Mouse (Mus musculus): ENCODE data around the gene Cstl1. TPM values are rescaled to one million over a fixed set of nuclear protein-coding genes. Genes with fewer than 3 reads are reported as not detected.
"Not testable (repeated sequence)": the region's sequence is repeated elsewhere in the genome, so short reads cannot be mapped to it uniquely, and the experiment has no call there.

The Cstl1 gene
- polyA plus RNA-seq, 1 experiment from 2014 or later, result not detected

- H3K27ac ChIP-seq, result no peak overlapping the region
- no peaks in the 10 kb centered on the region for H3K36me3 ChIP-seq
- WGBS, result 71% methylated on average over 1 of the region's 1 CpGs
- no peaks in the 10 kb centered on the region for H3K9me3 ChIP-seq
- no peaks in the 10 kb centered on the region for H3K27me3 ChIP-seq (ENCODE audit: insufficient read depth, poor library complexity, severe bottlenecking)
- H3K4me1 ChIP-seq, result no peaks in the 10 kb centered on the region
- no peak overlapping the region for H3K4me3 ChIP-seq
- peak; percentile 28 for DNase-seq (ENCODE audit: low spot score)
Observed at GRCm38 (mm10) chr2:148754310-148754846, 4.2 kb downstream of the Cstl1 start.

GRCm38 (mm10) chr2:148763648-148764388 is 13.7 kb downstream of the Cstl1 start:
- H3K27ac ChIP-seq, result no peak overlapping the region
- H3K4me3 ChIP-seq, result no peak overlapping the region
- H3K36me3 ChIP-seq, result no peaks in the 10 kb centered on the region
- H3K27me3 ChIP-seq (ENCODE audit: insufficient read depth, poor library complexity, severe bottlenecking), result no peaks in the 10 kb centered on the region
- no peaks in the 10 kb centered on the region for H3K9me3 ChIP-seq
- 94% methylated on average over 1 of the region's 1 CpGs for WGBS
- H3K4me1 ChIP-seq, result no peaks in the 10 kb centered on the region
- DNase-seq (ENCODE audit: low spot score), result peak; percentile 48

GRCm38 (mm10) chr2:148771397-148771796 is 21.2 kb downstream of the Cstl1 start, which contains the start of gene Cst11:
TSS of gene Cst11 (minus strand) at chr2:148771497.
- not testable (repeated sequence) for H3K4me1 ChIP-seq; H3K27ac ChIP-seq; H3K9me3 ChIP-seq; H3K36me3 ChIP-seq; H3K4me3 ChIP-seq; H3K27me3 ChIP-seq (ENCODE audit: insufficient read depth, poor library complexity, severe bottlenecking)
- WGBS, result 81% methylated on average over 4 of the region's 4 CpGs
- peak; percentile 31 for DNase-seq (ENCODE audit: low spot score)

- Histone ChIP-seq H3K27ac (no peak within 1 kb of the TSS), H3K27me3 (ENCODE audit: insufficient read depth, poor library complexity, severe bottlenecking) (no peaks in the 10 kb centered on the region), H3K4me3 (no peak within 1 kb of the TSS), H3K4me1 (no peaks in the 10 kb centered on the region), H3K36me3 (no peaks in the 10 kb centered on the region), H3K9me3 (no peaks in the 10 kb centered on the region)
- no peak for DNase-seq (ENCODE audit: low spot score)
- 4% methylated on average over 1 of the region's 1 CpGs for WGBS
Observed at GRCm38 (mm10) chr2:148781709-148782108, 31.6 kb downstream of the Cstl1 start, which contains the start of gene 8030411F24Rik. TSS of gene 8030411F24Rik (plus strand) at chr2:148782009.

- Histone ChIP-seq H3K27ac (no peak within 1 kb of the TSS), H3K4me3 (no peak within 1 kb of the TSS), H3K9me3 (no peaks in the 10 kb centered on the region), H3K4me1 (no peaks in the 10 kb centered on the region), H3K36me3 (no peaks in the 10 kb centered on the region), H3K27me3 (ENCODE audit: insufficient read depth, poor library complexity, severe bottlenecking) (no peaks in the 10 kb centered on the region)
- WGBS, result 88% methylated on average over 6 of the region's 6 CpGs
- no peak for DNase-seq (ENCODE audit: low spot score)
Observed at GRCm38 (mm10) chr2:148789142-148789541, 39.0 kb downstream of the Cstl1 start, which contains the start of gene Cst12. TSS of gene Cst12 (plus strand) at chr2:148789361.

- no peak for DNase-seq (ENCODE audit: low spot score)
- H3K27ac ChIP-seq, result no peak within 1 kb of the TSS
- peaks cover 4% of the 10 kb centered on the region; the same call in 1 of the 2 replicates for H3K4me1 ChIP-seq
- H3K27me3 ChIP-seq (ENCODE audit: insufficient read depth, poor library complexity, severe bottlenecking), result no peaks in the 10 kb centered on the region
- H3K4me3 ChIP-seq, result no peak within 1 kb of the TSS
- H3K36me3 ChIP-seq, result no peaks in the 10 kb centered on the region
- WGBS, result 80% methylated on average over 1 of the region's 1 CpGs
- no peaks in the 10 kb centered on the region for H3K9me3 ChIP-seq
Observed at GRCm38 (mm10) chr2:148798485-148798884, 48.3 kb downstream of the Cstl1 start, which contains the start of gene Cst8. TSS of gene Cst8 (plus strand) at chr2:148798785.

- DNase-seq (ENCODE audit: low spot score), result no peak
- no peak overlapping the region for H3K27ac ChIP-seq
- H3K27me3 ChIP-seq (ENCODE audit: insufficient read depth, poor library complexity, severe bottlenecking), result no peaks in the 10 kb centered on the region
- no peaks in the 10 kb centered on the region for H3K9me3 ChIP-seq
- H3K4me1 ChIP-seq, result peaks cover 4% of the 10 kb centered on the region; the same call in 1 of the 2 replicates
- no peaks in the 10 kb centered on the region for H3K36me3 ChIP-seq
- WGBS, result 46% methylated on average over 3 of the region's 3 CpGs
- H3K4me3 ChIP-seq, result no peak overlapping the region
Observed at GRCm38 (mm10) chr2:148801491-148801921, 51.3 kb downstream of the Cstl1 start.

Other genes starting within 250 kb of the Cstl1 start
- 75.2 and 102 TPM in 2 replicates for gene Nxt1, start 77.8 kb upstream of the Cstl1 start, polyA plus RNA-seq (2016; fragmentation: Nextera tagmentation; extraction: Ambion mirVana)
- 16.9 and 18.3 TPM in 2 replicates for gene Gzf1, start 69.3 kb upstream of the Cstl1 start, polyA plus RNA-seq (2016; fragmentation: Nextera tagmentation; extraction: Ambion mirVana)
- gene Napb, start 17.9 kb upstream of the Cstl1 start, polyA plus RNA-seq (2016; fragmentation: Nextera tagmentation; extraction: Ambion mirVana), result 2.5 and 2.7 TPM in 2 replicates
- gene Cst11, start 21.1 kb downstream of the Cstl1 start, polyA plus RNA-seq (2016; fragmentation: Nextera tagmentation; extraction: Ambion mirVana), result not detected in 2 replicates
- not detected in 2 replicates for gene 8030411F24Rik, start 31.7 kb downstream of the Cstl1 start, polyA plus RNA-seq (2016; fragmentation: Nextera tagmentation; extraction: Ambion mirVana)
- gene Cst12, start 39.0 kb downstream of the Cstl1 start, polyA plus RNA-seq (2016; fragmentation: Nextera tagmentation; extraction: Ambion mirVana), result not detected in 2 replicates
- not detected in 2 replicates for gene Cst8, start 48.4 kb downstream of the Cstl1 start, polyA plus RNA-seq (2016; fragmentation: Nextera tagmentation; extraction: Ambion mirVana)
- not detected in 2 replicates for gene Cst13, start 69.7 kb downstream of the Cstl1 start, polyA plus RNA-seq (2016; fragmentation: Nextera tagmentation; extraction: Ambion mirVana)
- 0.74 and 0.80 TPM in 2 replicates for gene Cst9, start 84.8 kb downstream of the Cstl1 start, polyA plus RNA-seq (2016; fragmentation: Nextera tagmentation; extraction: Ambion mirVana)
- not detected in 2 replicates for gene 9230104L09Rik, start 114.7 kb downstream of the Cstl1 start, polyA plus RNA-seq (2016; fragmentation: Nextera tagmentation; extraction: Ambion mirVana)
- 567 and 803 TPM in 2 replicates for gene Cst3, start 125.3 kb downstream of the Cstl1 start, polyA plus RNA-seq (2016; fragmentation: Nextera tagmentation; extraction: Ambion mirVana)